Mouse (Mus musculus) embryonic stem cell, embryonic (primary cell): ENCODE measurements at regions not wholly inside any gene's neighbourhood (a gene's known extent, or its start where the extent isn't known, plus 50 kb on each side); places are given as distances from the start of the nearest gene placed in this dataset.

Experiments used
- CTCF ChIA-PET, 4 experiments: fragments of 300-600 bp in 2 of 4; fragments of 350-600 bp in 2 of 4; sonication (Branson Sonifier 250); formaldehyde crosslinking; loops; one replicate each; lab custom pipeline; 2022; ENCODE audit warnings: inconsistent platforms in 2 of 4; lab: Charles Lee
- POLR2A ChIA-PET, 4 experiments: fragments of 300-600 bp in 2 of 4; fragments of 350-600 bp in 2 of 4; sonication (Branson Sonifier 250); formaldehyde crosslinking; loops; one replicate each; lab custom pipeline; 2022; ENCODE audit warnings: antibody characterized with exemption in 4 of 4, inconsistent platforms in 1 of 4; lab: Charles Lee

DNA sequence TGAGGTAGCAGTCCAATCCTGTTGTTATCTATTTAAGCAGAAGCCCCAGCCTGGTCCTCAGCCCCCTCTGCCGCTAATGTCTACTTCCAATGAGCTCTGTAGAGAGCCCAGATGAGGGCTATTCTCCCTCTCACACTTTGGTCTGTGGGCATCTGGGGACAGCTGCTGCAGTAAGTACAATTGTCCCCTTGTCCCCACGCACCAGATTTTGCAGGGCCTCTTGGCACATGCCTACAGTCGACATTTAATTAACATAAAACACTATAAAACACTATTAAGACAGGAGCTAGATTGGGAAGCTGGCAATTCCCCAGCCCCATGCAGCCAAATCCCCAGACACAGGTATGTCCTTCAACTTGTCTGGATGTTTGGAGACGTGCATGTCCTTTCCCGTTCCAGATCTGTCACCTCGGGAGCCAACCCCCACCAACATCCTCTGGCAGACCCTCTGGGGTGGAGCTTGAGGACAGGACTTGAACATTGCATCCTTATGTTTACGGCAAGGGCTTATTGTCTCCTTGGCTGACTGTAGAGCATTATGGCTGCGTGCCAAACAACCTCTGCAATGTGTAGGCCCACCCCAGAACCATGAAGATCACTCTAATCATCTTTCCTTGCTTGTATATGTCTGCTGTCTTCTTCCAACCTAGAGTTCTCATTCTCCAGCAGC is 251.3 kb upstream of the Rora start:
- CTCF ChIA-PET, result interaction anchor here in 1 of 4 experiments (0.6 kb wide), 1 partner anchor 18 kb away, joined by 4 read pairs; no protein-coding TSS in a partner anchor
- POLR2A ChIA-PET, result no interaction called here

DNA sequence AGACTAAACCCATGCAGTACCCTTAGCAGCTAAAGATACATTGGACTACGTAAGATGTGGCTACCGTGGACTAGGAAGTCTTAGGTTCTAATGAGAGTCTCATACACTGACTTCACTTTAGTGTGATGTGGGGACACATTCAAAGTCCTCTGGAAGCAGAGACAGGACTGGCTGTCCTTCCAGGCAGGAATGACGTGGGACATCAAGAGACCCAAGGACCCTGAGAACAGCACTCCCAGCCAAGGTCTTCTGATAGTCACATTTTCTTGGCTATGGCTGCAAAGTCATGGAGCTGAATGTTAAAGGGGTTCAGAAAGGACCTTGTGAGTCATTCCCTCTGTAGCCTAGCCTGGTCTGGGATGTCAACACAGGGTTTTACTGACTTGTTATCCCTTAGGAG is 250.6 kb upstream of the Rora start:
- POLR2A ChIA-PET, result no interaction called here
- CTCF ChIA-PET, result no interaction called here

DNA sequence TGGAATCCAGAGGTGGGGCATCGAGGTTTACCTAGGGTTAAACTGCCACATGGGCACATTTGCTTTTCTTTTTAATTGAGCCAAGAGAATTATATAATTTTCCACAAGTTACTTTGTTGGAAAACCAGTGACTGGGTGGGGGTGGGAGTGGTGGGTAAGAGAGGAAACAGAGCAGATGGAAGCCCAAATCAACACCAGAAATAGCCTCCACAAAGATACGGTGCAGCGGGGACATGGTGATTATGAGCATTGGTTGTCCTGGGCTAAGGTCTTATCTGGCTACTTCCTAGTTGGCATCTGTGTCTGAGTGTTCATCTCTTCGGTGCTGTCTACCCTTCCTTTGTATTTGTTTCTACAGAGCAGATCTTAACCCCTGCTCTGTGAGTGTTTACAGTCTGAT is 250.1 kb upstream of the Rora start:
- CTCF ChIA-PET, result no interaction called here
- POLR2A ChIA-PET, result no interaction called here

DNA sequence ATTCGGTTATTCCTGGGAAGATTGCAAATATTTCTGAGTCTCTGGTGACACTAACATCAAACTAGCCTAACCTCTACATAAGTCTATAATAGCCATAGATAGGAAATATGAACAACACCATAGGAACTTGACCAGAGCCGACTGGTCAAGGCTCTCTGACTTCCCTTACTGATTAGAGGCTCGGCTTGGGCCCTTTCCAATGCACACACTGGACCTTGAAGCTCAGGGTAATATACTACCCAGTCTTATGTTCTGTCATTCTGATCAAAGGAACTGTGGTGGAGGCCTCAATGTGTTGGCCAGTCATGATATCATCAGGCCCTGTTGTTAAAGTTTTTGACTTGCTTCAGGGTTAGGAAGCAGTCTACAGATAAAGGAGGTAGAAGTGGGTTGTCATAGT is 243.8 kb upstream of the Rora start:
- POLR2A ChIA-PET, result no interaction called here
- CTCF ChIA-PET, result no interaction called here

DNA sequence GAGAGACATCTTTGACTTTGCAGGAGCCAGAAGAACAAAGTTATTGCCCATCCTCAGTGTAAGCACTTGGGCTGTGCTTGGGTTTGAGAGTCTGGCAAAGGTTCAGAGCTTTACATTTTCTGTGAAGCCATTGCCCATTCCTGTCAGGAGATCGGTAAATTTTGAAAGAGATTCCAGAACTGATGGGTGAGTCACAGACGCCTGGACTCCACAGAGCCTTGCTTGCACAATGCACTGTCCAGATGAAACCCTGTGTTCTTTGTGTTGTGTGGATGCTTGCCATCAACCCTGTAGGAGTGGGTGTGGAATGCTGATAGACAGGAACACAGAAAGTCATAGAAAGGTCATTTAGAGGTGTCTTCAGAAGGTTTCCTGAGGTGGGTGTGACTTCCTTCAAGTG is 227.3 kb upstream of the Rora start:
- ChIA-PET POLR2A (no interaction called here), CTCF (no interaction called here)

DNA sequence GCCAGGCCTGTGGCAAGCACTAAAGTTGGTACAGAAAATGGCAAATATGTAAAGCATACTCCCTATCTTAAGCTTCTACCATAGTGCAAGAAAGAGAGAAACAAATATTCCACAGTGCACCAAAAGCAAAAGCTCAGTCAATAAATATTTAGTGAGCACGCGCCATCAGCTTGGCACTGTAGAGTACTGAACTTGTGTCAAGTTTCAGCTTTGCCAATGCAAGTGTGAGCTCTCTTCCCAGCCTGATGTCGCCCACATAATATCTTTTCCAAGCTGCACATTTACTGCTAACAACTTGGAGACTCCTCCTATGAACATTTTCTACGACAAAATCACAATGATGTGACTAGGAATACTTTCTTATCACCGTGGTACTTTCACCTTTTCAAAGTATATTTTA is 190.8 kb upstream of the Rora start:
- CTCF ChIA-PET, result no interaction called here
- POLR2A ChIA-PET, result no interaction called here

DNA sequence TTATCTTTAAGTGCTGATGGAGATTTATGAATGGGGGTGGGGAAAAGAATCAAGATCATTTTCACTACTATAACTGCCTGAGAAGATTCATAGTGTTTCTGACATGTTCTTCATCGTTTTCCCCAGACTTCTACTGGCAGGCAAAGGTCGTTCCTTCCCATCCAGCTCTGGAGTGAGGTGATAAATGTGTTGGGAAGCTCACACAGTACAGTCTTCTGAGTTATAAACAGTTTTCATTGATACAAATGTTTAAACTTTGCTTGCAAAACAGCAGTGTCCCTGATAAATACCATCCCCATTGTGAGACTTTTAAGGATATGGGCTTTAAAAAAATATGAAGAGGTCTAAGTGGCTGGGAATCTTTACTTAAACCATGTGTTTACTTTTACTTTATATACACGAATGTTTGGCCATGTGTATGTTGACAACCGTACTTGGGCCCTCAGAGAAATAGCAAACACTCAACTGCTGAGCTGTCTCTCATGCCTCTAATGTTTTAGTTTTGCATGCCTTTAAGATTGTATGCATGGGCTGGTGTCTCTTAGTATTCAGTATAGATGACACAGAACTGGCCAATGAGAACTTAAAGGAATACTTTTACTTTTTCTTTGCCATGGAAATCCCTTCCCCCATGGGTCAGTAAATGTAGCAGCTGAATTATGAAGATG is 189.8 kb upstream of the Rora start:
- POLR2A ChIA-PET, result no interaction called here
- CTCF ChIA-PET, result no interaction called here

DNA sequence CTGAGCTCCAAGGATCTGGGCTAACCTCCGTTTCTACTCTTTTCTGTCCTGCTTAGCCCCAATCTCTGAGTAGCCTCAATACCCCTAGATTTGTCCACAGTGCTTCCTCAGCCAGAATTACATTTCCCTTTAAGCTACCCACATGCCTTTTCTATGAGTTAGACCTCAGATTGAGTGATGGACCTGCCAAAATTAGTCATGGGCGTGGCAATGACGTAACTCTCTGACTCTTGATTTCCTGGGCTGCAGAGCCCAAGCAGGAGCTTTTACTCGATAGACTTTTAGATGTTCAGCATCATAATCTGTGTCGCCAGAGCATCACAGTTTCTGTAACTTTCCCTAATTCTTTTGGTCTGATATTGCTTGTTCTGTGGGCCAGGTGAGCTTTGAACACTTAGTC is 186.9 kb upstream of the Rora start:
- CTCF ChIA-PET, result no interaction called here
- POLR2A ChIA-PET, result no interaction called here

DNA sequence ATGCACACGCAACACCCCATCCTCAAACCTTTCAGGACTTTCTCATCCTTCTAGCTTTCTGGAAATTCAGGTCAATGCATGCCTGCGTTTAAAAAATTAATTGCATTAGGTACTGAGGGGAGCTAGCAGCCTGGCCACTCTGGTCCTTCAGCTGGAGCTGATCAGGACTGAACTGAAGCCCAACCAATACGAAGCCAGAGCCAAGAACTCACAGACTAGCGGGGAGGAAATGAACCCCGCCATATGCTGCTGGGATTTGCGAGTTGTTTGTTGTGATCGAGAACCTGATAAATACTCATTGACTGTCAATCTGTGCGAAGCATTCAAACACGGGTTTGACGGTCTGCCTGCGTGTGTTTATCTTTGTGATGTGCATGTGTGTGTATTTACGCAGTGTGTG is 177.2 kb upstream of the Rora start:
- ChIA-PET CTCF (no interaction called here), POLR2A (interaction anchor here in 1 of 4 experiments (0.6 to 1.1 kb wide), 2 partner anchors 101 to 241 kb away, joined by 3 read pairs; no protein-coding TSS in a partner anchor)

DNA sequence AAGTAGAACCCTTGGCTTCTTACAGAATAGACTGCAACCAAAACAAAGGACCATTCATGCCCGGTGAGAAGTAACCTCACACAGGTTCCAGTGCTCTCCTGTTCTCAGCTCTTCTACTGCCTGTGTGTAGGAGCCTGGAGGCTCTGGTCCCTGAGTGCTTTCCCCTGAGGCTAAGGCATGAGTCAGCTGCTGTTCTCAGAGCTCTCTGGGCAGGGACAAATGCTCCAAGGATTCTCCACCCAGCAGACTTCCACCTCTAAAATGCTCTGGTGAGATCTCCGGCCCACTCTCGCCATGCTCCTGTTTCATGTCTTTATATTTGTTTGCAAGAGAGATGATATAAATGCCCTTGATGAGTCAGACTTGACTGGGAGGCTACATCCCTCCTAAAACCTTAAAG is 176.1 kb upstream of the Rora start:
- POLR2A ChIA-PET, result no interaction called here
- CTCF ChIA-PET, result no interaction called here

DNA sequence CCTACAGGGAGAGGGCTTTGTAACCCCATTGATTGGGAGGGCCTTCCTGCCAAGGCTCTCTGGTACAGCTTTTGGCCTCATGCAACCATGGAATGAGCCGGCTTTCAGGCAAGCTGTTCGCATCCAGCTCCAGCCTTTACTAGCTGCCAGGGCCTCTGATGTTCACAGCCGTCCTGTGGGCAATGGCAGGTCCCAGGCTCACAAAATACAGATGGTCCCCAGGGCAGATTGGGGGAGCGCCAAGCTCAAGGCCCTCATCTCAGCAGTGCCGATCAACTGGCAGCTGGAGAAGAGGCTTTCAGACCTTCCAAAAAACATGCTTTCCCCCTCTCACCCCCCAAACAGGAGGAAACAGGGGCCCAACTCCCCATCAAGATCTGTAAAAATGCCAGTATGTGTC is 166.9 kb upstream of the Rora start:
- CTCF ChIA-PET, result interaction anchor here in 1 of 4 experiments (0.5 kb wide), 1 partner anchor 886 kb away, joined by 3 read pairs; no protein-coding TSS in a partner anchor
- POLR2A ChIA-PET, result no interaction called here

DNA sequence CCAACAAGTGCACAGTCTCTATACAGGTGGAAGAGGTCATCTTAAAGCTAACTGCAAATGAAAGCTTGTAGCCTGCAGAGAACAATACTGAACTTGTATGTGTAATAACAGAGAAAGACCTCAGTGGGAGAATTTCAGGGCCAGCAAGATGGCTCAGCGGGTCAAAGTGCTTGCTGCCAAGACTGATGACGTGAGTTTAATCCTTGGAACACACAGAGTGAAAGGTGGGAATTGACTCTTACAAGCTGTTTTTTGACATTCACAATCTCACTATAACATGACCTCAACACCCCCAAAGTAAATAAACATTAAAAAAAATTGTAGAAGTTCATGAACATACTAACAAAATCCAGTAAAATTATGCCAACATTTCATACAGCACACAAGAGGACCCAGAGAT is 162.4 kb upstream of the Rora start:
- ChIA-PET POLR2A (no interaction called here), CTCF (no interaction called here)

DNA sequence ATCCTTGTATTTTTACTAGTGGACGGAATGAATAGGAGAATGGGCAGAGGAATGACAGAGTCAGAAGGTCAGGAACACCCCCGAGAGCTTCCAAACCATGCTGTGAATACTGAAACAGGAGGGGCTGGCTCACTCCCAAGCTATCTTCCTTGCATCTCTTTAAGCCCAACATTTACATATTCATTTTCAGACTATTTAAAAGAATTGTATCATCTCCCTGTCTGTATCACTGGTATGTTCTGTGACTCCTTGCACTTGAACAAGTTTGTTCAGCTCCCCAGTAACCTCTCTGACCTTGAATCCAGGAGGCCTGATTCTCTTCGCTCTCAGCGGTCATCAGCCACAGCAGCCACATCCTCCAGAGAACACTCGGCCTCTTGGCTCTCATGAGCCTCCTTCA is 132.4 kb upstream of the Rora start:
- CTCF ChIA-PET, result no interaction called here
- POLR2A ChIA-PET, result no interaction called here

DNA sequence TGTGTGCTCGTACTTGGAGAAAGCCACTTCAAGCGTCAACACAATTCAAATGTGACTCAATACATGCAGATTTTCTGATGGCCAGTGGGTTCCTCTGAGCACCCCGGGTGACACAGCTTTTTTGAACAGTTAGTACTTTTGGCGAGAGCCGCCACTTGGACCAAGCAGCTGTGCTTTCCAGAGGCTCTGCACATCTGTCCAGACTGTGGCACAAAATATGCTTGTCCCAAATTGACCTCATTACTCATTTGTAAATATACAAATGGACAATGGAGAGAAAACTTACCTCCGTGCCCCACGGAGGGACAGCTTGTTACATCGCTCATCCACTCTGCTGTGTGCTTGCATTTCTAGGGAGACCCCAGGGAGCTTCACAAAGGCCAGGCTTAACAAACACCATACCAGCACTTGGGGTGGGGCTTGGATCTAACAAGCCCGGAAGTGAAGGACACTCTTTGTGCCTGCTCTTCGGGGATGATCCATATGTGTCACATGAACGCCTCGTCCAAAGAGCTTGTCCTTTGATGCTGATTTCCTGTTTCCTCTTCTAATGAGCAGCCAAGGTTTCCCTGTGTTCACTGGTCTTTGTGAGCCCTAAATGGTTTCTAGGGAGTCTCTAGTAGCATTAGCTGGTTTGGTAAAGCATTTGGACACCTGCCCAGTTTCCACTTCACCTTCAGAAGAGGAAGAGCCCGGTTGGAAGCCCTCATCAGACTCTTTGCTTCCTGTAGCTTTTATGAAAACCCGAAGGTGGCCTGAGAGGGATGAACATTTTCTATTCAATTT is 91.6 kb upstream of the Rora start:
- ChIA-PET CTCF (no interaction called here), POLR2A (no interaction called here)

DNA sequence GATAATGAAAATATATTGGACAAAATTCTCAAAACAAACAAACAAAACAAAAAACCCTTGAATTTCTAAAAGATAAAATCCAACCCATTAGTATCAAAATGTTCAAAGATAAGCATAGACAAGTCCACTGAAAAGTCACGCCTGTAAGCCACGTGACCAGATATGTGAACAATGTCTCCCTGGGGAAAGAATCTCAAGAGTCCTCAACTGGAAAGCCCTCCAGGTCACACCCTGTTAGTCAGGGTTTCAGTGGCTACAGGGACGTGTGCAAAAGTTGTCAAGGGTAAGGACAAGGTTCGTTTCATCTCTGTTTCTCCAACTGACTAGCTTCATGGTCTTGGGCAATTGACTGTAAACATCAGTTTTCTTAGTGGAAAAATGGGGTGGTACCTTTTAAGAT is 90.4 kb upstream of the Rora start:
- ChIA-PET POLR2A (no interaction called here), CTCF (no interaction called here)

DNA sequence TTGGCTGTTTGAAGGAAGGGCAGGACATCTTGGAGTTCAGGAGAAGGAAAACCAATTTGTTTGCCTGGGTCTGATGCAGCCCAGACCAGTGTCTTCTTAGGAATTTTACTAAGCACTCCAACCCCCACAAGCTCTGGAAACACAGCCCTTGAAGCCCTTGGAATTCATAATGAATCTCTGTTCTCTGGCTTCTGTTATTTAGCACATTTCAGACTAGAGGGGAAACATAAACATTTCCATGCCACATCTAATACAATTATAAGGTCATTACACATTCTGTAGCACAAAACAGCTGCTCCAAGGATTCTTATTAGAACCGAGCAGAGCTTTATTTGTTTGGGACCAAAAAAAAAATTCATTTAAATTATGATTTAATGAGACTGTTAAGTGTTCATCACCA is 67.8 kb upstream of the Rora start:
- CTCF ChIA-PET, result interaction anchor here in 1 of 4 experiments (0.7 kb wide), 1 partner anchor 11 kb away, joined by 3 read pairs; no protein-coding TSS in a partner anchor
- POLR2A ChIA-PET, result interaction anchor here in 1 of 4 experiments (0.6 kb wide), 1 partner anchor 102 kb away, joined by 4 read pairs; no protein-coding TSS in a partner anchor

DNA sequence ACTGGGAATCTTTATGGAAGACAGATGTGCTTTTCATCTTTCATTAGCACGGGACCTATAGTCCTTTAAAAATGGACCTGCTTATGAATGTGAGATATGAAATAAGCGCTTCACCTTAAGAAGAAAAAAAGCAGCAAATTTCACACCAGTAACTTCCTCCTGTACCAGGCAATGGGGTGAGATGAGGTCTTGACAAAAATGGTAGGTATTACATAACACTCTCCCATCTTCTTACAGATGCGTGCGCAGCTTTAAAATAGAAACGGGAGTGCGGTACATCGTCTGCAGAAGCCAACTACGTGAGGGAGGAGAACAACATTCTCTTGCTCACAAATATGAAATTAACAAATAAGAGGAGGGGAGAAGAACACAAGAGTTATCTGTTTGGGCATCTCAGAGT is 62.6 kb upstream of the Rora start:
- POLR2A ChIA-PET, result no interaction called here
- CTCF ChIA-PET, result interaction anchor here in 1 of 4 experiments (0.6 kb wide), 1 partner anchor 1448 kb away, joined by 3 read pairs; no protein-coding TSS in a partner anchor

DNA sequence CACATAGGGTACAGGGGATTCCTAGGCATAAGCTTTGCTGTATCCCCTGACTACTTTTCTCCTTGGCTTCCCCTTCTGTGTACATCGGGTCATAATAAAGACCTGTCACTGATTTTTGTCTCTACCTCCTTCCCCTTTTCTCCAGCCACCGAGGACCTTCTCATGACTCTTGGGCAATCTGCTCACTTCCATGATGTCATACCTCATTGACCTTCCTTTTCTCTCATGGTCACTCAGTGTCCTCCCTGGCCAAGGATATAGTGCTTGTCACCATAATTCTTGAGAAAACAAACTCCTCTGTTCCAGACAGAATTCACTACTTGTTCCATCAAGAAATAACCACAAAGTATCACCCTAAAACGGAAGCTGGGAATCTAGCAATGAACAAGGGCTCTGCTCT is 60.6 kb upstream of the Rora start:
- POLR2A ChIA-PET, result no interaction called here
- CTCF ChIA-PET, result no interaction called here

DNA sequence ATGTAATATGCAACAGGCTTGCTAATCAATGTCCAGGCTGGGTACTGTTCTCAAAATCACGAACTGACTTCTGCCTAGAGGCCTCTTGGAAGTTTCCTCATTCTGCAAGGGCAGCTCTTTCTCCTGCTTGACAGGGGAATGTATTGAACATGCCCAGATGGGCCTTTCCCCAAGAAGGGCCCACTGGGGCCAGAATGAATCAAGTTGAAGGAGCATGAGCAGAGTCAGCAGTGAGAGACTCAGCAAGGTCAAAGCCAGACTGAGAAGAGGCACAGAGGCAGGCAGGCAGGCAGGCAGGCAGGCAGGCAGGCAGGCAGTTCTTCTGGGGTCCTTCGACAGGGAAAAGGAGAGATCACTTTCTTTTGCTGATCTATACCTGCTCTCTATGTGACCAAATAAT is 59.0 kb upstream of the Rora start:
- POLR2A ChIA-PET, result no interaction called here
- CTCF ChIA-PET, result interaction anchor here in 1 of 4 experiments (0.5 kb wide), 1 partner anchor 81 kb away, joined by 10 read pairs; no protein-coding TSS in a partner anchor
